Mouse (Mus musculus) ovary, adult 18-20 months (tissue): ENCODE results near the gene Pglyrp1.
A peak's percentile ranks its signal among the peaks of the same experiment; 100 is the strongest.
"Not testable (repeated sequence)": the region's sequence is repeated elsewhere in the genome, so short reads cannot be mapped to it uniquely, and the experiment has no call there.

Experiments
- DNase-seq: peaks from one replicate; pipeline ENCODE4 v3.0.0; 2022; ENCODE audit warnings: low spot score, mixed read lengths

Gene Pglyrp1

GRCm38 (mm10) chr7:18871031-18871430 is at the start of gene Pglyrp1:
TSS of gene Pglyrp1 (plus strand) at chr7:18871331.
- DNase-seq = not testable (repeated sequence)

GRCm38 (mm10) chr7:18821507-18821906 is 49.6 kb upstream of the Pglyrp1 start, which contains the start of gene Psg17:
TSS of gene Psg17 (minus strand) at chr7:18821607.
- DNase-seq = no peak

GRCm38 (mm10) chr7:18827792-18828546 is 43.2 kb upstream of the Pglyrp1 start:
- no peak for DNase-seq

- DNase-seq = no peak
Measured at GRCm38 (mm10) chr7:18828592-18828991, 42.5 kb upstream of the Pglyrp1 start.

DNA sequence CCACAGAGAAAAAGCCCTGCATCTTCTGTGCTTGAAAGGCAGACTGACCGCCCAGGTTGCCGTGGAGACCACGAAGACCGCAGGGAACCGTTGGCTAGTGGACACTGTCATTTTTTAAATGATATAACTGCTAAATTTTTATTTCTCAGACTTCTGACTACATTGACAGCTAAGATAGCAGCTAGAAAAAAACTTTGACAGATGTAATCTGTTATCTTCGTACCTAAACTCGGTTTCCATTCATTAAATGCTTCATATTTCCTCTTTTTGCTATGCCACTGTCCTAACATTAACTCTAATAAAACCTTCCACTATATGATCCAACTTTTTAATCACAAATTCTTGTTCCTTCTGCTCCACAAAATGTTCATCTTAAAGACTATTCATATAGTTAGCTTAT is 41.6 kb upstream of the Pglyrp1 start:
- no peak for DNase-seq

DNA sequence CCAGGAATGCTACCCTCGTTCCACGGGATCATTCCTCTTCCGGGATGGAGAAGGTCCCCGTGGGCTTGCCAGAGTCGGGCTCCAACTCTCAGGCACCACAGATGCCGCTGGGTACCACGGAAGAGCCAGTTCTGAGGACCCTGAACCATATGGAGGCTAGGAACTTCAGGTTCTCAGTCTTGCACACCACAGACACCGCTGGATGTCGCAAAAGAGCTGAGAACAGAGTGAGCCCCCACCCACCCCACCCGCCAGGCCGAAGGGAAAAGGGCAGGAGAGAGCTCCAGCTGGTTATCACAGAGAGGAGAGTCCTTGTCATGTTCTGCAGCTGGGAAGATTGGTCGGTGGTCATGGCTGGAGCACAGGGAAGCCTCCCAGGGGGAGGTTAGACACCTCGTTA is 38.8 kb upstream of the Pglyrp1 start:
- DNase-seq = no peak

DNA sequence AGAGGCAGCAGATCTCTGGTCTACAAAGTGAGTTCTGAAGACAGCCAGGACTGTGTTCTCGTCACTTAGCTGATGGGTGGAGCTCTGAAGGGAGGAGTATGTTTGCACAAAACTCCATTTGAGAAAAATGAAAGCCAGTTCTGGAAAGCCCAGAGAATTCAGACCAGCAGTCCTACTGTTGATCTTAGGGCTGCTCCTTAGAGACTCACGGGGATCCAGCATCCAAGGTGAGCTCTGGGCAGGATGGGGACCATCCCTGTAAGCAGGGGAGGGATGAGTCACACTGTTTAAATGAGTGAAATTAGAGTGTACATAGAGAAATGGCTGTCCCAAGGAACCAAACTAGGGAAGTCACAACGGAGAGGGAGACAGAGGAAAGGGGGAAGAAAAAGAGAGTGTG is 31.3 kb upstream of the Pglyrp1 start, which contains the start of gene Mill2:
TSS of gene Mill2 (plus strand) at position 102 of the 400 bp plus-strand sequence.
- no peak for DNase-seq

GRCm38 (mm10) chr7:18840386-18841173 is 30.6 kb upstream of the Pglyrp1 start:
- DNase-seq = peak; percentile 25

- DNase-seq = no peak
Measured at GRCm38 (mm10) chr7:18841174-18841567, 30.0 kb upstream of the Pglyrp1 start.

DNA sequence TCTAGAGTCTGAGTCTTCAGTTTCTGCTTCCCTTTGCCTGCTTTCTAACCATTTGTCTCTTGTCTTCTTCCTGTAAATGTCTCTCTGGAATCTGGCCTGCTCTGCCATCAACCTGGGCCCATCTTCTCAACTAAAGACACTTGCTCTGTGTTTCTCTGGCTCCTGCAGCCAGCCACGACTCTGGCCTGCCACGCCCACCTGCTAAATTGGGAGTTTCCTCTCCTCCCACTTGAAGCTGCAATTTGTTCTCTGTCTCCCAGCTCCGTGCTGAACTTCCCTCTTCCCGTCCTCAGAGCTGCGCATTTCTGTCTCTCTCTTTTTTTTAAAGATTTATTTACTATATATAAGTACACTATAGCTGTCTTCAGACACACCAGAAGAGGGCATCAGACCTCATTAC is 26.3 kb upstream of the Pglyrp1 start:
- DNase-seq = no peak

DNA sequence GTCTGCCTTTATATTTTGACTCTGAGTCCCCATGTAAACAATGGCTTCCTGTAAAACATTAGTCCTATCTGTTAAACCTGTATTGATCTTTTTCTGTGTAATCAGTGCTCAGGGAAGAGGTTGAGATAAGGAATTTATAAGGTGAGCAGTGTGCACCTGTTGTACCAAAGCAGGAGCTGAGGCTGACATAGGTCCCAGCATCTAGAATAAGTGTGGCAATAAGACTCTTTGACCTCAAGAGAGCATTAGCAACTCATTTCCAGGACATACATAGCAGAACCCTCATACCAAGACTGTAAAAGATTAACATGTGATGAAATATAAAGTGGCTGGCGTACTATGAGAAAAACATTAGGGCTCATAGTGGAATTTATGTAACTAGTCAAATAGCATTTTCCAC is 22.7 kb upstream of the Pglyrp1 start:
- DNase-seq = no peak

- DNase-seq = no peak
Measured at GRCm38 (mm10) chr7:18858310-18858916, 12.7 kb upstream of the Pglyrp1 start.

DNA sequence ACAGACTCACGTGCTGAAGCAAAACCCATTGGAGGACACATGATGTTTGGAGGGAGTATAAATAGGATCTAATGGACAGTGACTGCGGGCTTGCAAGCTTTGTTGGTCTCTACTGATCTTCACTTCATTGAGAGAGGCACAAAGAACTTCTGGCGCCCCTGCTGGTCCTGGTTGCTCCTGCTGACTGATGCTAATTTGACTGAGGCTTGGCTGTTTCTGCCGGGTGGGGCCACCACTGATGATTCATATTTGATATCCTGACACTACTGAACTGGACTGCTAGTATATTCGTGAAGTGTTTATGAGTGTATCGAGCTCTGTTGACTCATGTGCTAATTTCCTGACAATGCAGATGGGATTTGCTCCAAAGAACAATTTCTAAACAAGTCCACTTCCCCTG is 8.3 kb upstream of the Pglyrp1 start:
- no peak for DNase-seq

- DNase-seq = no peak
Measured at GRCm38 (mm10) chr7:18868491-18868890, 2.6 kb upstream of the Pglyrp1 start.

DNA sequence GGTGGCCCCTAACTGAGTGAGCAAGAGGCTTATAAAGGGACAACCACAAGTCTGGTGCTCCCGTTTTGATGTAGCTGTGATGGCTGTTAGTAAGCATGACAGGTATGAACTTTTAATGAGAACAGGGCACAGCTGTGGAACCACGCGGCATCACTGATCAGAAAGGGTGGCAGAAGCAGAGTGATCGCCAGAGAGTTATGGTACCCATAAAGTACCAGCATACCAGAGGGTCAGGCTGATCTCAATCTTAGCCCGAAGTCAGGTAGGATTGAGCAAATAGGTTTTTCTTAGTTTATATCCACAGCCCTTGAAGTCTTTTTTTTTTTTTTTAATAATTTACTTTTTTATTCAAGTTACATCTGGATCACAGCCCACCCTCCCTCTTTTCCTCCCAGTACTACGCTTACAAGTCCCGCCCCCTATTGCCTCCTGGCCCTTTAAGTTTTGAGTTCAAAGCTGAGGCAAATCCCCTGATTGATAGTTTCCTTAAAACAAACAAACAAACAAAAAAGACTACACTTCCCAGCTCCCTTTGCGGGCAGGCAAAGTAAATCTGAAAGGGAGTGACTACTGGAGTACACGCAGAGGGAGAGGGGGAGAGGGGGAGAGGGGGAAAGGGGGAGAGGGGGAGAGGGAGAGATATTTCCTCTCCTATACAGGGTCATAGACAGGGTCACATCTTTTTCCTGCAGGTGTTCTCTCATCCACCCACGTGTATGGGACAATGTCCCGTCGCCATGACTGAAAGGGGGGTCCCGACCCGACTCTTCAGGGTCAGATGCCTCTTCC is 1.1 kb downstream of the Pglyrp1 start:
- no peak for DNase-seq

DNA sequence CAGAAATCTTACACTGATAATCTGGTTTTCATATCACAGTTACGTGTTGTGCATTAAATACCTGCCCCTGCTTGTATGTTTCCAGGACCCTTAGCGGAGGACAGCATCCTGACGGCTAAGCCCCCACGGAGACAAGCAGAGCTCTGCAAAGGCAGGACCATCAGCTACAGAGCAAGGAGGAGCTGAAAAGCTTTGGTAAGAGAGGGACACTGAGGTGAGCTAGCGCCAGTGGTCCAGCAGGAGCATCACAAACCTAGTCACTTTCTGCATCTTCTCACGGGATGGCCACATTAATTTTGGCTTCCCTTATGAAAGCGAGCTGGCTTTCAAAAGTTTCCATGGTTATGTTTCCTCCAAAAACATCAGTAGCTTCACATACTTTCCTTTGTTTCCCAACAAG is 1.7 kb downstream of the Pglyrp1 start:
- no peak for DNase-seq

- DNase-seq = no peak
Measured at GRCm38 (mm10) chr7:18873253-18873652, 2.1 kb downstream of the Pglyrp1 start.

GRCm38 (mm10) chr7:18875372-18875771 is 4.2 kb downstream of the Pglyrp1 start:
- DNase-seq = no peak

- no peak for DNase-seq
Measured at GRCm38 (mm10) chr7:18878691-18879090, 7.6 kb downstream of the Pglyrp1 start.

GRCm38 (mm10) chr7:18883991-18884744 is 13.0 kb downstream of the Pglyrp1 start:
- DNase-seq = no peak

DNA sequence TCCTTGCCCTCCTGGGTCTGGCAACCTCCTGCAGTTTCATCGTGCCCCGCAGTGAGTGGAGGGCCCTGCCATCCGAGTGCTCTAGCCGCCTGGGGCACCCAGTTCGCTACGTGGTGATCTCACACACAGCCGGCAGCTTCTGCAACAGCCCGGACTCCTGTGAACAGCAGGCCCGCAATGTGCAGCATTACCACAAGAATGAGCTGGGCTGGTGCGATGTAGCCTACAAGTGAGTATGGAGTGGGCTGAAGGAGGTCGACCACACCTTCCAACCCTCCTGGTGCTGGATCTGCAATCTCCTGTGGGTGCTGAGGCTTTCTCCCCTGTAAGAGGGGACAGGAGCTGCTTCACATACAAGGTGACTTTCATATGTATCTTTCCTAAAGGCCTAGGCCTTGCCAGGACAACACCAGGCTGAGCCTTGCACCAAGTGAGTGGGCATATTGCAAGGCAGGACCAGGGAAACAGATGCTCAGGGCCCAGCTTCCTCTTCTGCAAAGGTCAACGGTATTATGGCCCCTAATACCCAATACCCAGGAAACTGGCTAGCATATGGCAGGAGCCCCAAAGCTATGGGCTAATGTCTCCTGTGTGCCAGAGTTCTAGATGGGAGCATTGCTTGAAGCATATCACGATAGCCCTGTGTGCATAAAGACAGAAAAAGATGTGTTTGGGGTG is 13.8 kb downstream of the Pglyrp1 start:
- no peak for DNase-seq
